Mouse (Mus musculus): ENCODE results near the gene Rftn2.

Rftn2 gene

GRCm38 (mm10) chr1:55226011-55226857 lies at the start of gene Rftn2:
Rftn2 (minus strand) TSS chr1:55226782.
- DNase-seq (ENCODE audit: inconsistent ontology term), result peak; percentile 81

DNA sequence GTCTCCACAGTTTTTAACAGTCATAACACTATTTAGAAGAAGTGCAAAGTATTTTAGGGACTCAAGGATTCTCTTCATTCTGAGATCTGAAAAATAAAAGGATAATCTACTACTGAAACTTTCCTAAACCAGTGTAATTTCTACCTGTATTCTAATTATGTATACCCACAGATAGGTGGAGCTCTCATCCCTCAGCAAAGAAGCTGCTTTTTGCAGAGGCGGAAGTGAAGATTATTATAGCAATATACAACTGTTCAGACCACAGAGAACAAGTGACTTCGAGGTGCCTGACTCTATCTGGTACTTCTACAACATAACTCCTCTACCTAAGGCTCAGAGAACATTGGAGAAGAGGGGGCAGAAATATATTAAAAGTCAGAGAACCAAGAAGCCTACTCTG lies 38.9 kb upstream of the Rftn2 start:
- no peak for DNase-seq (ENCODE audit: inconsistent ontology term)

GRCm38 (mm10) chr1:55264385-55264784 lies 37.8 kb upstream of the Rftn2 start:
- DNase-seq (ENCODE audit: inconsistent ontology term), result no peak

DNA sequence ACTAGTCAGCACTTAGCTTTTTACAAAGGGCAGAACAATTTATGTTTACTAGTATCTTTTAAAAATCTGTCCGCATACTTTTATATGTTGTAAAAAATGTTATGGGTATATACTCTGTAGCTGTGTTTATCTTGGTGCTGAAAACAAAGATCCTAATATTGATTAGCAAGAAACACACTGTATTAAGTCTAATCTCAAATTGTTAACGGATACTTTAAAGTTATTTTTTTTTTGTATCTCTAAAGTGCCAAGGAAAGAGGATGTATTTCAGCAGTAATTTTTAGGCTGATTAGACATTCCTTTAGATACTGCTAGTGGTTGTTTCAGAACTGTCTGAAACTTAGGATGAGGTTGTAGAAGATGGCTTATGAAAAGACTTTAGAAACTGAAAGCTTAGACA lies 19.8 kb upstream of the Rftn2 start:
- no peak for DNase-seq (ENCODE audit: inconsistent ontology term)

DNA sequence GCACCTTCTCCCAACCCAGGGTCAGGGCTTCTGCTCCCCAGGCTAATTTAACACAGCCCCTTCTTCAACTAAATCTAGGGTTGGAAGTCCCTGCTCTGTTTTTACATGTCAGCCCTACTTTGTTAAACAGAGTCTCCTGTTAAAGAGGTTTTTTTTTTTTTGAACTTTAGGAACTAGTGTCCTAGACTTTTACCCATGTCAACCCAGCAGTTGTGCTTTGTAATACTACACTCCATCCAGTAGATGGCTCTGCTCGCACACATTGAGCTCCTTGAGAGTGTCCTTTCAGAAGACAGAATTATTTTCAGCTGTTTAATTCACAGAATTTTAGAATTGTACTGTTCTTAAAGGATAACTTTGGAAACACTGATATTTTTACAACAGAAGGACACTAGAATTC lies 12.7 kb upstream of the Rftn2 start:
- peak; percentile 56 for DNase-seq (ENCODE audit: inconsistent ontology term)

DNA sequence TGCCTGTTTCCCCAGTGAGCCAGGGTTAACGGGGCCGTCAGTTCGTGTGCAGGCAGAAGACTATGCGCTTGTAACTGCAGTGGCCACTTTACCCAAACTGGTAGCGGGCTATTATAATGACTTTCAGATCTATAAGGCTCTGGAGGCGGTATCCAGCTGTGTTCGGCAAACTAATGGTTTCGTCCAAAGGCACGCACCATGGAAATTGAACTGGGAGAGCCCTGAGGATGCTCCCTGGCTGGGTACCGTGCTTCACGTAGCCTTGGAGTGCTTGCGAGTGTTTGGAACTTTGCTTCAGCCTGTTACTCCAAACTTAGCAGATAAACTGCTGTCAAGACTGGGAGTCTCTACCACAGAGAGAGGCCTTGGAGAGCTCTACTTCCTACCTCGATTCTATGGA lies 11.9 kb upstream of the Rftn2 start:
- no peak for DNase-seq (ENCODE audit: inconsistent ontology term)

DNA sequence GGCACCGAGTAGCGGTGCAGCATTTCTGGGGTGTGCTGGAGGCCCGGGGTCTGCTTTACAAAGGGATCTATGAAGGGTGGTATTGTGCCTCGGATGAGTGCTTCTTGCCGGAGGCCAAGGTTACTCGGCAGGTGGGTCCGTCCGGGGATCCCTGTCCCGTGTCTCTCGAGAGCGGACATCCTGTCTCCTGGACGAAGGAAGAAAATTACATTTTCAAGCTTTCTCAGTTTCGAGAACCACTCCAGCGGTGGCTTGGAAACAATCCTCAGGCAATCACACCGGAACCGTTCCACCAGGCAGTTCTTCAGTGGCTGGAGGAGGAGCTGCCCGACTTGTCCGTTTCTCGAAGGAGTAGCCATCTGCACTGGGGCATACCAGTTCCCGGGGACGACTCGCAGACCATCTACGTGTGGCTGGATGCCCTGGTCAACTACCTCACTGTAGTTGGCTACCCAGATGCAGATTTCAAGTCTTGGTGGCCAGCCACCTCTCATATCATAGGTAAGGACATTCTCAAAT lies 11.1 kb upstream of the Rftn2 start:
- no peak for DNase-seq (ENCODE audit: inconsistent ontology term)

GRCm38 (mm10) chr1:55236890-55237642 lies 10.5 kb upstream of the Rftn2 start, which contains the start of gene Mars2:
Mars2 (plus strand) TSS chr1:55237177.
- DNase-seq (ENCODE audit: inconsistent ontology term), result peak; percentile 97

DNA sequence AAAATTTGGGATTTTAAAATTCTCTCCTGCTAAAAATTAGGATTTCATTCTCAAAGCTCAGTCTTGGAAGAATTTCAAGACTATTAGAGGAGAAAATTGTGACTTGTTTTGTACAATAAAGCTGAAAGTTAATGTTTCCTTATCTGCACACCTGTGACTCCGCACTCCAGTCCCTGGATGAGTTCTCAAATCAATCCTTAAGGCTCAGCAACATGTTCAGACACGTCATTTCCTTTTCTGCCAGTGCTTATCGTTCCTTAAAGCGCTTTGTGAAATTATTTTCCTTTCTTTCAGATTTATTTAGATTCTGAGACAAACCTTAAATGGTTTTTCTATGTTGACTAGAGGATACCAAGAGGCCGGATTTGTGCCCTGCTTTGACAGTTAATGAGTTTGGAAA lies 9.9 kb upstream of the Rftn2 start:
- DNase-seq (ENCODE audit: inconsistent ontology term), result no peak

GRCm38 (mm10) chr1:55234910-55235520 lies 8.4 kb upstream of the Rftn2 start:
- no peak for DNase-seq (ENCODE audit: inconsistent ontology term)

GRCm38 (mm10) chr1:55228256-55228884 lies 1.8 kb upstream of the Rftn2 start:
- peak; percentile 37 for DNase-seq (ENCODE audit: inconsistent ontology term)

- no peak for DNase-seq (ENCODE audit: inconsistent ontology term)
Observed at GRCm38 (mm10) chr1:55227376-55227775, 794 bp upstream of the Rftn2 start.

- DNase-seq (ENCODE audit: inconsistent ontology term), result peak; percentile 24
Observed at GRCm38 (mm10) chr1:55225398-55225797, 1.2 kb downstream of the Rftn2 start.

- peak; percentile 26 for DNase-seq (ENCODE audit: inconsistent ontology term)
Observed at GRCm38 (mm10) chr1:55224111-55224510, 2.5 kb downstream of the Rftn2 start.

DNA sequence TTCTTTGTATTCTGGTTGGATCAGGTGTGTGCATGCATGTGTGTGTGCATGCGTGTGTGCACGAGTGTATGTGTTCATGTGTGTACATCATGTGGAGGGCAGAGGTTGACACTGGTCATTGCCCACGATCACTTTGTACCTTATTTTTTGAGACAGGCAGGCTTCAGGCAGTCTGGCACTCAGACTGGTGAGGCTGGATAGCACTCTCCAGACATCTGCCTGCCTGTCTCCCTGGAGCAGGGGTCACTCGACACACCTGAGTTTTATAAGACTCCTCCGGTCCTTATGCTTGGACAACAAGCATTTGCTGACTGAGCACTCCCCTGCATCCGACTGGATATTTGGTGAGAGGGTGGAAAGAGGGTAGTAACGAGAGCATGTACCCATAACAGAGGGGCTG lies 3.6 kb downstream of the Rftn2 start:
- DNase-seq (ENCODE audit: inconsistent ontology term), result no peak

DNA sequence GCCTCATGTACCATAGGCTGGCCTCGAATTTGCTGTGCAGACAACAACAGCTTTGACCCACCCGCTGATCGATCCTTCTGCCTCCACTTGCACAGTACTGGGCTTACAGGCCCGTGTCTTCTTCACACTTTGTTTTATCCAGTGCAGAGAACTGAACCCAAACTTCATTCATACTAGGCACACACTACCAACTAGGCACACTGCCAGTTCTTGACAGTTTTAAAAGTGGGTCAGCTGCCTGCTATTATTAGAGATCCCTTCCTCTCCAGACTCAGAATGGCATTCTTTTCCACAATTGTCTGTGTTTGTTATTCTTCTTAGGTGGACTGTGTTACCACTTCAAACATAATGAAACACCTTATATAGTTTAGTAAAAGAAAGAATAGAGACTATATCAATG lies 5.2 kb downstream of the Rftn2 start:
- DNase-seq (ENCODE audit: inconsistent ontology term), result peak; percentile 78

DNA sequence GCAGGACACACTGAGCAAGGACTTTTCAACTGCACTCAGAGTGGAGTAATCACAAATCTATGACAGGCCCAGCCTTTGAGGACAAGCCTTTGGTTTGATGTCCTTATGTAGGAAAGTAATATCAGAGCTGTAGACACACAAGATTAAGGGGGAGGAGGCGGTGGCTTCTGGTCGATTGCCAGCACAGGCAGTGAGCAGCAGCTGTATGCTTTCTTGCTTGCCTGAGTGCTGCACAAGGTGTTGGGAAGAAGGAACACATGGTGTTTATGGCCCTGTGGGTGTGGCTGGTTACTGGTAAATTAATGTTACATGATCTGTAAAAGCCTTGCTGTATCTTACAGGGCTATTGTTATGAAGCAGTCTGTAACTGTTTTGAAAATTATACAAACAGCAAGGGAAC lies 9.4 kb downstream of the Rftn2 start:
- DNase-seq (ENCODE audit: inconsistent ontology term), result no peak

GRCm38 (mm10) chr1:55215185-55215813 lies 11.3 kb downstream of the Rftn2 start:
- peak; percentile 64 for DNase-seq (ENCODE audit: inconsistent ontology term)

GRCm38 (mm10) chr1:55213936-55214335 lies 12.6 kb downstream of the Rftn2 start:
- no peak for DNase-seq (ENCODE audit: inconsistent ontology term)

DNA sequence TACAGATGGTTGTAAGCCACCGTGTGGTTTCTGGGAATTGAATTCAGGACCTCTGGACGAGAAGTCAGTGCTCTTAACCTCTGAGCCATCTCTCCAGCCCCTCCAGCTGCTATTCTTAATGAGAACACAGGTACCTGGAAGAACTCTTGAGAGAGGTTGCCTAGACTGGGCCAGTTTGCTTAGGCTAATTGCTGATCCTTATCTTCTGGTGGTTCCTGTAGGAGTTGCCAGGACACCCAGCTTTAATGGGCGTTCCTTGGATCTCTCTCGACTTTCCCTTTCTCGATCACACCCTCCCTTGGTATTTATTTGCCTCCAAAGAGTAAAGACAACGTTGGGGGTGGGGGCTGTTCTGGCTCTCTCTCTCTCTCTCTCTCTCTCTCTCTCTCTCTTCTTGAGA lies 13.1 kb downstream of the Rftn2 start:
- DNase-seq (ENCODE audit: inconsistent ontology term), result no peak

DNA sequence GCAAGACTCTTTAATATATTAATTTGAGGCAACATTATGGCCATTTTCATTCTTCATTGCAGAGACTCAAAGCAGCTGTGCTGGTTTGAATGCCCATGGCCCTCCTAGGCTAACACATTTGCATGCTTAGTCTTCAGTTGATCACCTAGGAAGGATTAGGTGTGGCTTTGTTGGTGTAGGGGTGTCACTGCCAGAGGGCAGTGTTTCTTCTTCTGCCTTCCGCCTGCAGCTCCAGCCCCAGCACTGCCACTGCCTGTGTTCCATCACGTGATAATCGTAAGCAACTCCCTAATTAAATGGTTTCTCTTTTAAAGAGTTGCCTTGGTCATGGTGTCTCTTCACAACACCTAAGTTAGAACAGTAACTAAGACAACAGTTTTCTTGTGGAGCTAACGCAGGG lies 13.8 kb downstream of the Rftn2 start:
- DNase-seq (ENCODE audit: inconsistent ontology term), result no peak

All from Muller cell, postnatal 12 days (primary cell).